Mouse (Mus musculus): Measurements from ENCODE around the gene Top3b.

- no peak for TF ChIP-seq CTCF (IDR thresholded peaks at IDR 0.05; ENCODE audit: low read depth, low read length)
- TF ChIP-seq POLR2A (IDR thresholded peaks at IDR 0.05; ENCODE audit: borderline replicate concordance, low read depth, low read length): no peak
Measured at GRCm38 (mm10) chr16:16892366-16892765, 21.8 kb downstream of the Top3b start.

Data from bone marrow macrophage, adult 2 months (primary cell).